Mouse (Mus musculus) liver, embryonic 15.5 days (tissue): ENCODE data around the gene Hpse2. TPM values are rescaled to one million over a fixed set of nuclear protein-coding genes. Genes with fewer than 3 reads are reported as not detected.

Experiments used
- ATAC-seq: fragments of 200-750 bp; cut with Nextera tagmentation; 2 replicates; pipeline ENCODE4 v1.8.0; 2017; ENCODE audit warnings: moderate number of reproducible peaks, mild to moderate bottlenecking, moderate library complexity; ENCODE audit not compliant: insufficient read depth
- H3K27ac ChIP-seq: fragments of 300-500 bp; sonication (generic); replicated peaks from 2 replicates; pipeline ENCODE4 v1.5.1; 2015; ENCODE audit warnings: mild to moderate bottlenecking, inconsistent platforms
- H3K27me3 ChIP-seq: fragments of 300-500 bp; sonication (generic); 2 replicates; pipeline ENCODE4 v1.6.1; 2015; ENCODE audit warnings: mild to moderate bottlenecking, inconsistent platforms
- H3K36me3 ChIP-seq: fragments of 300-500 bp; sonication (generic); replicated peaks from 2 replicates; pipeline ENCODE4 v1.6.1; 2015; ENCODE audit warnings: moderate library complexity, mild to moderate bottlenecking, inconsistent platforms
- H3K4me1 ChIP-seq: fragments of 300-500 bp; sonication (generic); replicated peaks from 2 replicates; pipeline ENCODE4 v1.6.1; 2015; ENCODE audit warnings: inconsistent platforms
- H3K4me2 ChIP-seq: fragments of 300-500 bp; sonication (generic); 2 replicates; pipeline ENCODE4 v1.6.1; 2015; ENCODE audit warnings: moderate library complexity, mild to moderate bottlenecking, inconsistent platforms
- H3K4me3 ChIP-seq: fragments of 300-500 bp; sonication (generic); replicated peaks from 2 replicates; pipeline ENCODE4 v1.5.1; 2015; ENCODE audit warnings: mild to moderate bottlenecking, inconsistent platforms
- H3K9ac ChIP-seq: fragments of 300-500 bp; sonication (generic); 2 replicates; pipeline ENCODE4 v1.6.1; 2015; ENCODE audit warnings: moderate library complexity, mild to moderate bottlenecking, inconsistent platforms
- H3K9me3 ChIP-seq: fragments of 300-500 bp; sonication (generic); replicated peaks from 2 replicates; pipeline ENCODE4 v1.6.1; 2016; ENCODE audit warnings: inconsistent platforms
- WGBS: fragments of 180-500 bp; shearing (Covaris S2); methylation state at CpG from one replicate; pipeline ENCODE4 v1.1.7; 2015; ENCODE audit warnings: mixed read lengths; ENCODE audit not compliant: insufficient replicate concordance; 5-methylcytosine and 5-hydroxymethylcytosine counted together
- polyA plus RNA-seq: library from polyadenylated mRNA; unstranded; fragments of >200 nt; fragmentation: Nextera tagmentation; extraction: Ambion mirVana; gene quantifications from 2 replicates; pipeline ENCODE4 v1.2.1, GENCODE M21; 2015

Hpse2 gene
- polyA plus RNA-seq, 1 experiment from 2014 or later = not detected

DNA sequence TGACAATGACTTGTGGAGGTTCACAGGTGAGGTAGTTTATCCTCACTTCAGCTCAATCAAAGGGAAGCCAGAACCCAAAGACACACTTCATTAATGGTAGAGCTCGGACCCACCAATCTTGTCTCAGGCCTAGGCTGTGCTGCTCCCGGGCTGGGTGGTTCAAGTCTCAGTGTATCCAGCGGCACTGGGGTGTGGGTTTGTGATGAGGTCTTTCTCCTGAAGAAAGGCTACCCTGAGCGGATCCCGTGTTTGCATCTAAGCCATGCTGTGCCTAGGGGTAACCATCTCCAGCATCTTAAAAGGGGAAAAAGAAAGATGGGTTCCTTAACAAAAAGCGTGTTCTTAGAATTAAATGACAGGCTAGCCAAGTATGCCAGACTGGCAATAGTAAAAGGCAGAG lies 484.3 kb downstream of the Hpse2 start:
- Histone ChIP-seq H3K4me1 (no peaks in the 10 kb centered on the region), H3K9me3 (no peaks in the 10 kb centered on the region), H3K4me3 (no peak overlapping the region), H3K27me3 (no peaks in the 10 kb centered on the region), H3K9ac (no peak overlapping the region), H3K27ac (no peak overlapping the region), H3K4me2 (no peak overlapping the region), H3K36me3 (no peaks in the 10 kb centered on the region)
- ATAC-seq = no peak
- WGBS = 64% methylated on average over 6 of the region's 6 CpGs

DNA sequence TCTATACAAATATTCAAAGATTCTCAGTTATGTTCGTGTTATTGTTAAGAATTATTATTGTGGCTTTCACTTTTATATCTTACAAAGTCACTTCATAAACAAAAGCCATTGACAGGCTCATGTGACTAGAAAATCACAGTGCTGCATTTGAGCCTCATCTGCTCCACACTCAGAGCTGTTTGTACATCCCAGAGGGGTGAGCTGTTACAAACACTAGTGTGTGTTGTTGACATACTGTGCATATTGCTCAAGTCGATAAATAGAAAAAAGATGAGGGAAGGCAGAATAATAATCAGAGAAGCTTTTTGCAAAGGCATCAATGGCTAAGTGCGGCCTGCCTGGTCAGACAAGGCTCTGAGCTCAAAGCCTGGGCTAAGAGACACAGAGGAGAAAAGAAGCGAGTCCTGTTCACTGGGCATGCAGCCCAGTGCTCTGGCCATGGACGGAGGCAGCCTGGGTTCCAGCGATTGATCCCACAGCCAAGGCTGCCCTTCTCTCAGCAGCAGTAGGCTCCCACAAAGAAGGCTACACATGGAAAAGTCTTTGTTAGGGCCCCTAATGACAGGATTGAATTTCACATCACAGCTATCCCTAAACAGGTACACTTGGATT lies 485.6 kb downstream of the Hpse2 start:
- Histone ChIP-seq H3K4me3 (no peak overlapping the region), H3K4me2 (no peak overlapping the region), H3K9me3 (no peaks in the 10 kb centered on the region), H3K27me3 (no peaks in the 10 kb centered on the region), H3K9ac (no peak overlapping the region), H3K4me1 (no peaks in the 10 kb centered on the region), H3K27ac (no peak overlapping the region), H3K36me3 (no peaks in the 10 kb centered on the region)
- 59% methylated on average over 6 of the region's 6 CpGs for WGBS
- ATAC-seq = no peak

DNA sequence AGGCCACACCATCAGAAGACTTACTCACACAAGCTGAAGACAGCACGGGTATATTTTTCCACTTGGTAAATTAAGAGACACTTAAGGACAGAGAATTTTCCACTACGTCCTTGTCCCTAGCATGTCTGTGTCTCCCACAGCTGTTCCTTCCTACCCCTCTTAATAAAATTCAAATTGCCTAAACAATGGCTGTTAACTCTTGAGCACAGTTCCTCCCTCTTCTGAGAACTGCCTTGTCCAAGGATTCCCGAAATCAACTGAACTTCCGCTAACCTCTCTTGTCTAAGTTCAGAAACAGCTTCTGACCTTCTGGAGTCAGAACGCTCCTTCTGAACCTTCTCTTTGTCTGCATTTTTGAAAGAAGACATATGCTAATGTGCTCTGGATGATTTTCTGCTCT lies 496.6 kb downstream of the Hpse2 start:
- Histone ChIP-seq H3K36me3 (no peaks in the 10 kb centered on the region), H3K27me3 (no peaks in the 10 kb centered on the region), H3K27ac (no peak overlapping the region), H3K9me3 (no peaks in the 10 kb centered on the region), H3K4me2 (no peak overlapping the region), H3K4me3 (no peak overlapping the region), H3K9ac (no peak overlapping the region), H3K4me1 (no peaks in the 10 kb centered on the region)
- no peak for ATAC-seq
- 58% methylated on average over 5 of the region's 5 CpGs for WGBS

DNA sequence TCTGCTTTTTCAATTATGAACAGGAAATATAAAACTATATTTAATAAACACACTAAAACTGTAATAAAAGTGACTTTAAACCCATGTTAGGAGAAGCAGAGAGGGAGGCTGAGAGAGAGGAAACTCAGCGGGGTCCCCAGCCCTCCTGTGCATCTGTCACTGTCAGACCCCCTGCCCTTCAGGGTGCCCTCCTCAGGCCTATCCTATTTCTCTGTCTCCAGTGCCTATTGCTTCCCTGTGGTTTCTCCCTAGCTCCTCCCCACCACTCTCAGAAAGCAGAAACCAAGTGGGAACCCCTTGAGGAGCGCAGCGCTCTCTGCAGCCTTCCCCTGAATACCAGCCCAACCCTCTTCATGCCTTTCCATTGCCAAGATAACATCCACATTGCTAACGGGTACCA lies 510.5 kb downstream of the Hpse2 start:
- Histone ChIP-seq H3K36me3 (no peaks in the 10 kb centered on the region), H3K27me3 (no peaks in the 10 kb centered on the region), H3K27ac (no peak overlapping the region), H3K9me3 (no peaks in the 10 kb centered on the region), H3K4me1 (no peaks in the 10 kb centered on the region), H3K4me2 (no peak overlapping the region), H3K4me3 (no peak overlapping the region), H3K9ac (no peak overlapping the region)
- no peak for ATAC-seq
- WGBS = 62% methylated on average over 4 of the region's 4 CpGs

DNA sequence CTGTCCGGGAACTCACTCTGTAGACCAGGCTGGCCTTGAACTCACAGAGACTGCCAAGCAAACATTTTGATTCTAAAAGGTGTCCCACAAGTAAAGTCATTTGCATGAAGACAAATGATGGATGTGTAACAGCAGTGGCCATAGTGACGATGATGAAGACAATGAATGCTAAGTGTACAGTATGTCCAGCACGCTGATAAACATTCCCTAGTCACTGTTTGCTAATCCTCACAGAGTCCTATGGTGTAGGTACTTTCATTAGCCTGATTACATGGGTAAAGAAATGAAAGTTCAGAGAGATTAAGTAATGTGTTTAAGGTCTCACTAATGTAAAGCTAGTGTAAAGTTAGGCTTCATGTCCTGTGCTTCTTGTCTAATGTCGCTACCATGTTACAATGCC lies 511.6 kb downstream of the Hpse2 start:
- H3K4me1 ChIP-seq = no peaks in the 10 kb centered on the region
- no peak overlapping the region for H3K27ac ChIP-seq
- H3K27me3 ChIP-seq = no peaks in the 10 kb centered on the region
- 70% methylated on average over 4 of the region's 4 CpGs for WGBS
- H3K4me3 ChIP-seq = no peak overlapping the region
- H3K36me3 ChIP-seq = no peaks in the 10 kb centered on the region
- no peak for ATAC-seq
- no peak overlapping the region for H3K9ac ChIP-seq
- H3K4me2 ChIP-seq = no peak overlapping the region
- no peaks in the 10 kb centered on the region for H3K9me3 ChIP-seq

DNA sequence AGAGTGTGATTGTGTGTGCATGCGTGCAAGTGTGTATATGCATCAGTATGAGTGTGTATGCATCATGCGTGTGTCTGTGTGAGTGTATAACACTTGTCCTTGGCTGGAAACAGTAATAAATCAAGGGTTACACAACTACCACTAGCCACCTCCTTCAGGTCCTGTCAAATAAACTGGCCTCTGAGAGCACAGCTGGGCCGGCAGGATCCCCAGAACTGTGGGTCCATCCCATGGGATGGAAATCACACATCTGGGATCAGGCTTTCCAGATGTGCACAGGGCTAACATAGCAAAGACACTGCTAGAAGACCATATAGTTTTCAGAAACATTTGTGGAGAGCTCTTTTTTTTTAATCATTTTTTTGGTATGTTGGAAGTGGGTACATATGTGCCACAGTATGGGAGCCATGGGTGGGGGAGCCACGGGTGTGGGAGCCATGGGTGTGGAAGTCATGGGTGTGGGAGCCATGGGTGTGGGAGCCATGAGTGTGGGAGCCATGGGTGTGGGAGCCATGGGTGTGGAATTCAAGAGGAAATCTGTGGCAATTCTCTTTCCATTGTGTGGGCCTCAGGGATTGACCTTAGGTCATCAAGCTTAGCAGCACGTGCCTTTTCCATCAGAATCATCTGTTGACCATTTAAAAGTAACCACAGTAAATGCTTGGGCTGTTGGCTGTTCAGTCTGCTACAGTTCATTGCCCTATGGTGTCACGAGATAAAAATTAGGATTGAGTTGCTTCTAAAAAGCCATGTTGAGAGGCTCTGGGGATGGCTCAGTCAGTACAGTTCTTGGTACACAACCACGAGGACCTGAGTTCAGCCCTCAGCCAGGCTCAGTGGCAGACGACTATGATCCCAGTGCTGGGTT lies 518.3 kb downstream of the Hpse2 start:
- WGBS = 52% methylated on average over 8 of the region's 8 CpGs
- Histone ChIP-seq H3K9ac (no peak overlapping the region), H3K9me3 (no peaks in the 10 kb centered on the region), H3K4me3 (no peak overlapping the region), H3K36me3 (no peaks in the 10 kb centered on the region), H3K4me1 (no peaks in the 10 kb centered on the region), H3K4me2 (no peak overlapping the region), H3K27ac (no peak overlapping the region), H3K27me3 (no peaks in the 10 kb centered on the region)
- ATAC-seq = no peak

DNA sequence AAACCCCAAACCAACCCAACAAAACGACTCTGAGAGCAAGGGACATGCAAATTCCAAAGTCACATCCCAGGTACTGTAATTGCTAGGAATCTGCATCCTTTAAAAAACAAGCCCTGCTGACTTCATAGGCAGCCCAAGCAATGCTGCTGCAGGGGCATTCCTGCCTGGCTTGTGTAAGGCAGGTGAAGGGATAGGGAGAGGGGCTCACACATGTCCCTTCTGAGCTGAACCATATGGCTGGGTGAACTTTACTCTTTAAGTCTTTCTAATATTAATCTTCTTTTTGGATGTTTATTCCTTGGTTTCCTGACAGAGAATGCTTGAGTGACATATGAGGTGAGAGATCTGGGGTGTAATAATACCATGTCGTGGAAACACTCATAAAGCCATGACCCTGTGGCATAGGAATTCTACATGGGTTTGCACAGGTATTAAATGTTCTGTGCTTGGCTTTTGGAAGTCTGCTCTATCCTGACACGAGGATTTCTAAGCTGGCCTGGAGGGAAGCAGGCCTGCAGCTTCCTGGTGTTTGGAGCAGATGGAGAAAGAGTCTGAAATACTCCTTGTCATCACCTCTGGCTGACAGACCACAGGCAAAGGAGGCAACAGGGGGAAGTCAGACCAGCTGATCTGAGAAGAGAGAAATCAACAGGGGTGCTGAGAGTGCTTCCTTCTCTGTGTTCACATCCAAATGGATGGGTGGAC lies 519.0 kb downstream of the Hpse2 start:
- Histone ChIP-seq H3K27ac (no peak overlapping the region), H3K36me3 (no peaks in the 10 kb centered on the region), H3K9ac (no peak overlapping the region), H3K4me2 (no peak overlapping the region), H3K9me3 (no peaks in the 10 kb centered on the region), H3K27me3 (no peaks in the 10 kb centered on the region), H3K4me3 (no peak overlapping the region), H3K4me1 (no peaks in the 10 kb centered on the region)
- 24% methylated on average over 3 of the region's 3 CpGs for WGBS
- ATAC-seq = no peak

DNA sequence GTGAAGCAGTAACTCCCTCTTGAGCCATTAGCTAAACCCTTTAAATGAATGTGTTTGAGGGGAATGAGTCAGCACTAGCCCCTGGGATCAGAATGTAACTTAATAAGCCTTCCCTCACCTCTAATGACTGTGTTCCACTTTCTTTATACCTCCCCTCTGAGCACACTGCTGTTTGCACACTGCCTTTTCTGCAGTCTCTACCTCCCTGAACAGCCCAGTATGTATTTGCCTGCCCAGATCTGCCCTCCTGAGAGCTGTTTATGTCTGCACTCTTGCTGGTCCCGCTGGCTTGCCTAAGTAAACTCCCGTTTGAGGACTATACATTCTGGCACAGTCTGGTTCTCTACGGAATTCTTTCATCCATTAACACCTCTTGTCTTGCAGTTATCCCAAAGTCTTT lies 525.1 kb downstream of the Hpse2 start:
- no peak overlapping the region for H3K9ac ChIP-seq
- no peaks in the 10 kb centered on the region for H3K9me3 ChIP-seq
- H3K27me3 ChIP-seq = no peaks in the 10 kb centered on the region
- H3K27ac ChIP-seq = no peak overlapping the region
- no peak overlapping the region for H3K4me2 ChIP-seq
- no peak overlapping the region for H3K4me3 ChIP-seq
- H3K4me1 ChIP-seq = no peaks in the 10 kb centered on the region
- no peaks in the 10 kb centered on the region for H3K36me3 ChIP-seq
- 44% methylated on average over 3 of the region's 3 CpGs for WGBS
- ATAC-seq = no peak

DNA sequence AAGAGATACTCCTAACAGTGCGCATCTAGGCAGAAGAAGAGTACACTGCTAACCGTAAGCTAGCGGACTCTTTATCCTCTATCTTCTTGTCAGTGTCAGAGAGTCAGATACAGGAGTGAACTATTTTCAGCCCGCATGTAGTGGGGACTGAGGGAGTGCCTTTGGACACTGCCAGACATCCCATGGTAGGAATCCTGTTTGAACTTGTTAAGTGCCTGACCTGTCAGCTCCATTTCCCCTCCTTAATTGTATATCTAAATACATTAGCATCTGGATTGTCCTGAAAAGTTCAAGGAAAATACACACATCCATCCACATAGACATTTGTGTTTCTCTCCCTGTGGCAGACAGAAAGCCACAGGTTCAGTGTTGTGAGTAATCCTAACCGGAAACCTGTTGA lies 531.1 kb downstream of the Hpse2 start:
- H3K36me3 ChIP-seq = no peaks in the 10 kb centered on the region
- H3K9me3 ChIP-seq = no peaks in the 10 kb centered on the region
- H3K27ac ChIP-seq = no peak overlapping the region
- no peak overlapping the region for H3K4me2 ChIP-seq
- no peaks in the 10 kb centered on the region for H3K27me3 ChIP-seq
- WGBS = 69% methylated on average over 5 of the region's 5 CpGs
- H3K4me3 ChIP-seq = no peak overlapping the region
- H3K4me1 ChIP-seq = no peaks in the 10 kb centered on the region
- no peak for ATAC-seq
- no peak overlapping the region for H3K9ac ChIP-seq

DNA sequence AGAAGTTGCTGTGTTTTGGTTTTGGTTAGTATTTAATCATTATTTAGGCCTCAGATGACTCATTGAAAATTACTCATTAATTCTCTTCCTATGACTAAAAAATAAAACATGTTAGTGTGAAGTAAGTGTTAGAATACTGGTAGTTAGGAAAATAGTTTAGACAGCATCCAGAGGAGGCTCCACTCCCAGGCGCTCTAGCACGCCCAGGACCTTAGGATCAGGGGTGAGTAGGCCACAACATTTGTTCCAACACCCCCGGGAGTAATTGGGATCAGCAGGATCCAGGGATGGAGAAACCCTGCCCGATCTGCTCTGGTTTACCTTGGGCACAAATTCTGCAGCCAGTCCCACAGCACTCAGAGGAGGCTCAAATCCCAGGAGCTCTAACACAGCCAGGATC lies 532.5 kb downstream of the Hpse2 start:
- Histone ChIP-seq H3K4me1 (no peaks in the 10 kb centered on the region), H3K9ac (no peak overlapping the region), H3K9me3 (no peaks in the 10 kb centered on the region), H3K27ac (no peak overlapping the region), H3K36me3 (no peaks in the 10 kb centered on the region), H3K27me3 (no peaks in the 10 kb centered on the region), H3K4me3 (no peak overlapping the region), H3K4me2 (no peak overlapping the region)
- 57% methylated on average over 4 of the region's 4 CpGs for WGBS
- ATAC-seq = no peak

DNA sequence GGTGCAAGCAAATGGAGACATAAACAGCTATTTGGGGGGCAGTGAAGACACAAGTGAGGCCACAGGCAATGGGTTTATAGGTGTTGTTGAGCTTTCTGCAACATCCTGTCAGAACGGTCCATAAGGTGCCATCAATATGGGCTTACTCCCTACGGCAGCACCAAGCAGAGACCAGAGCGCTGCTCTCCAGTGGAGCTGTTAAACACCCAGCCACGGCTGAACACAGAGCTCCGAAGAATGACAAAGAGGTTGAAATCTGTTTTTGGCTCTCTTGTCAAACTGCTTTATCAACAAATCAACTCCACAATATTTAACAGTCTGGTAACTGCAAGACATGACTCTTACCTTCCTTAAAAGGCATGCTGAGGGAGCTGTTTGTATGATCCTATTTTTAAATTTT lies 537.7 kb downstream of the Hpse2 start:
- H3K4me2 ChIP-seq = no peak overlapping the region
- H3K4me1 ChIP-seq = no peaks in the 10 kb centered on the region
- no peaks in the 10 kb centered on the region for H3K36me3 ChIP-seq
- no peak for ATAC-seq
- H3K27me3 ChIP-seq = no peaks in the 10 kb centered on the region
- H3K4me3 ChIP-seq = no peak overlapping the region
- H3K9ac ChIP-seq = no peak overlapping the region
- WGBS = 71% methylated on average over 5 of the region's 5 CpGs
- H3K9me3 ChIP-seq = no peaks in the 10 kb centered on the region
- H3K27ac ChIP-seq = no peak overlapping the region
